Comparison of ENCODE assay signal across 23 mouse cellular contexts in genomic region chr13:6272932-6273331, GRCm38 (mm10).
DNase-seq lines count a peak whose midpoint lies in the region; ATAC-seq and TF ChIP-seq lines count a peak whose summit lies in the region.
"Had no signal": no experiment of that assay in that cellular context is flagged by ENCODE, and none has a peak within 500 bp of the region (broad histone marks: within the 10 kb centered on the region; RNA-seq: fewer than 3 reads in every experiment).

No protein-coding gene starts in this region.

- no peaks in the 10 kb centered on the region for H3K27me3 ChIP-seq in heart, postnatal 0 days (ENCODE audit: control insufficient read depth, insufficient read depth, low read length)
- H3K27me3 ChIP-seq: hindbrain, embryonic 13.5 days; intestine, embryonic 15.5 days; limb, embryonic 12.5 days; midbrain, embryonic 15.5 days; neural tube, embryonic 12.5 days had no signal

- H3K27ac ChIP-seq in heart, postnatal 0 days (ENCODE audit: low read depth) = no peak overlapping the region
- no peak overlapping the region for H3K27ac ChIP-seq in left cerebral cortex, adult 2 months
- H3K27ac ChIP-seq: hindbrain, embryonic 13.5 days; intestine, embryonic 15.5 days; limb, embryonic 12.5 days; midbrain, embryonic 15.5 days; neural tube, embryonic 12.5 days had no signal

- H3K36me3 ChIP-seq in heart, postnatal 0 days (replicated peaks; ENCODE audit: control insufficient read depth, insufficient read depth, low read length) = no peaks in the 10 kb centered on the region
- H3K36me3 ChIP-seq: hindbrain, embryonic 13.5 days; intestine, embryonic 15.5 days; limb, embryonic 12.5 days; midbrain, embryonic 15.5 days; neural tube, embryonic 12.5 days had no signal

- TF ChIP-seq CTCF in heart, postnatal 0 days (IDR thresholded peaks at IDR 0.05; ENCODE audit: low read depth) = peak; percentile 23
- TF ChIP-seq CTCF in left cerebral cortex, adult 2 months (IDR thresholded peaks at IDR 0.05) = peak; percentile 6

- TF ChIP-seq EP300 in heart, postnatal 0 days (IDR thresholded peaks at IDR 0.05; ENCODE audit: low read depth) = no peak

- DNase-seq in heart, postnatal 0 days (ENCODE audit: low spot score) = no peak
- DNase-seq in heart, adult 18-20 months = no peak
- no peak for DNase-seq in left cerebral cortex, adult 2 months (ENCODE audit: extremely low spot score in 1 of 2, low spot score in 2 of 2)
- no peak for DNase-seq in left cerebral cortex, adult 9 months (ENCODE audit: low spot score in 2 of 2)
- DNase-seq in NIH3T3 (ENCODE audit: low read depth) = peak; percentile 18
- no peak for DNase-seq in c-Kit-positive CD71-positive TER-119-positive erythroid progenitor cells, embryonic 14.5 days (ENCODE audit: low spot score)
- no peak for DNase-seq in thymus, postnatal 10 days (ENCODE audit: low spot score in 2 of 2)
- DNase-seq: adrenal gland, adult 2 months; cerebellum, adult 18-20 months; gastrocnemius, postnatal 10 days; heart, adult 11 months; heart, postnatal 36 days; kidney, postnatal 10 days; lung, adult 18-20 months; lung, postnatal 36 days; right cerebral cortex, postnatal 14 days had no signal

- no peak overlapping the region for H3K9ac ChIP-seq in heart, postnatal 0 days (replicated peaks; ENCODE audit: low read depth, low read length)
- H3K9ac ChIP-seq: hindbrain, embryonic 13.5 days; intestine, embryonic 15.5 days; limb, embryonic 12.5 days; midbrain, embryonic 15.5 days; neural tube, embryonic 12.5 days had no signal

- ATAC-seq in heart, postnatal 0 days (ENCODE audit: insufficient read depth, low read depth) = no peak
- ATAC-seq: forebrain, embryonic 14.5 days; intestine, embryonic 15.5 days; midbrain, embryonic 15.5 days had no signal

- intact Hi-C loops in left cerebral cortex, adult 2 months (cut with DNase I) = no loop called here

- H3K9me3 ChIP-seq in heart, postnatal 0 days (replicated peaks; ENCODE audit: control insufficient read depth, low read length) = 0 out of 2 replicates have a peak, but pooled peaks cover 3% of the 10 kb centered on the region
- H3K9me3 ChIP-seq: hindbrain, embryonic 13.5 days; intestine, embryonic 15.5 days; limb, embryonic 12.5 days; midbrain, embryonic 15.5 days; neural tube, embryonic 12.5 days had no signal

- WGBS in heart, postnatal 0 days = 56% methylated on average over 1 of the region's 1 CpGs

- no peak overlapping the region for H3K4me3 ChIP-seq in heart, postnatal 0 days (ENCODE audit: low read depth, low read length)
- H3K4me3 ChIP-seq in left cerebral cortex, adult 2 months = no peak overlapping the region
- H3K4me3 ChIP-seq: hindbrain, embryonic 13.5 days; intestine, embryonic 15.5 days; limb, embryonic 12.5 days; midbrain, embryonic 15.5 days; neural tube, embryonic 12.5 days had no signal

- H3K4me2 ChIP-seq in heart, postnatal 0 days (ENCODE audit: low read depth, low read length) = no peak overlapping the region
- H3K4me2 ChIP-seq: hindbrain, embryonic 13.5 days; intestine, embryonic 15.5 days; limb, embryonic 12.5 days; liver, embryonic 11.5 days; midbrain, embryonic 15.5 days; neural tube, embryonic 12.5 days had no signal

- no peaks in the 10 kb centered on the region for H3K4me1 ChIP-seq in heart, postnatal 0 days (ENCODE audit: control insufficient read depth, insufficient read depth)
- H3K4me1 ChIP-seq: hindbrain, embryonic 13.5 days; intestine, embryonic 15.5 days; limb, embryonic 12.5 days; midbrain, embryonic 15.5 days; neural tube, embryonic 12.5 days had no signal
